Mouse (Mus musculus) kidney, adult 2 months (tissue): ENCODE measurements around the gene Klhdc9.

Source experiments
- CTCF ChIP-seq: fragments of 200-500 bp; conservative IDR thresholded peaks from 2 replicates; pipeline ENCODE4 v1.5.1; 2011; ENCODE audit warnings: low read depth, mild to moderate bottlenecking, control low read depth, low read length, moderate library complexity, mixed read lengths; ENCODE audit not compliant: insufficient read depth, insufficient read length
- POLR2A ChIP-seq: fragments of 200-500 bp; IDR thresholded peaks from one replicate; pipeline ENCODE4 v1.6.1; 2011; ENCODE audit warnings: low read depth, low read length, control low read depth

GRCm38 (mm10) chr1:171373946-171374345 lies 13.3 kb upstream of the Klhdc9 start:
- no peak for TF ChIP-seq CTCF
- TF ChIP-seq POLR2A, result no peak
